Mouse (Mus musculus) skeletal muscle tissue, adult 2 months (tissue): ENCODE results near the gene Taldo1.

Experiments used
- DNase-seq: peaks from one replicate; pipeline ENCODE4 v3.0.0-alpha.2; 2012; ENCODE audit warnings: low read depth, low spot score

Gene Taldo1

GRCm38 (mm10) chr7:141423811-141424210 is 31.8 kb downstream of the Taldo1 start:
- DNase-seq = no peak

GRCm38 (mm10) chr7:141426948-141427730 is 35.1 kb downstream of the Taldo1 start:
- DNase-seq = no peak

- DNase-seq = no peak
These were observed 36.7 kb downstream of the Taldo1 start for GRCm38 (mm10) chr7:141428701-141429100.

- DNase-seq = no peak
These were observed 37.3 kb downstream of the Taldo1 start, which contains the start of gene Cend1 for GRCm38 (mm10) chr7:141429310-141429709. Gene Cend1, minus strand, starts transcription at chr7:141429491.

GRCm38 (mm10) chr7:141429840-141430584 is 38.0 kb downstream of the Taldo1 start:
- no peak for DNase-seq

- DNase-seq = no peak
These were observed 38.7 kb downstream of the Taldo1 start for GRCm38 (mm10) chr7:141430585-141431240.

GRCm38 (mm10) chr7:141431434-141432185 is 39.6 kb downstream of the Taldo1 start:
- DNase-seq = no peak

- no peak for DNase-seq
These were observed 40.2 kb downstream of the Taldo1 start for GRCm38 (mm10) chr7:141432186-141432611.

GRCm38 (mm10) chr7:141432741-141433516 is 40.9 kb downstream of the Taldo1 start:
- DNase-seq = no peak

- DNase-seq = no peak
These were observed 41.8 kb downstream of the Taldo1 start for GRCm38 (mm10) chr7:141433517-141434400.

- DNase-seq = no peak
These were observed 42.5 kb downstream of the Taldo1 start for GRCm38 (mm10) chr7:141434464-141434863.

GRCm38 (mm10) chr7:141435129-141435855 is 43.3 kb downstream of the Taldo1 start:
- no peak for DNase-seq

- no peak for DNase-seq
These were observed 44.0 kb downstream of the Taldo1 start for GRCm38 (mm10) chr7:141435856-141436522.

GRCm38 (mm10) chr7:141436523-141436892 is 44.5 kb downstream of the Taldo1 start:
- DNase-seq = no peak

- no peak for DNase-seq
These were observed 45.5 kb downstream of the Taldo1 start, which contains the start of gene Slc25a22 for GRCm38 (mm10) chr7:141437178-141438120. Gene Slc25a22, minus strand, starts transcription at chr7:141437892.

GRCm38 (mm10) chr7:141438201-141438968 is 46.4 kb downstream of the Taldo1 start:
- DNase-seq = no peak
